8 mouse cellular contexts compared by ENCODE assay signal in genomic region chr9:108935991-108936390, GRCm38 (mm10). TPM values are rescaled to one million over a fixed set of nuclear protein-coding genes. Genes with fewer than 3 reads are reported as not detected.
A peak's percentile ranks its signal among the peaks of the same experiment; 100 is the strongest.
DNase-seq lines count a peak whose midpoint lies in the region; ATAC-seq and TF ChIP-seq lines count a peak whose summit lies in the region.

No protein-coding gene starts in this region.

- H3K4me2 ChIP-seq in forebrain, embryonic 14.5 days (ENCODE audit: low read length), result peak overlapping the region; percentile 37; the same call in 1 of the 2 replicates
- peak overlapping the region; percentile 37 for H3K4me2 ChIP-seq in limb, embryonic 14.5 days (replicated peaks; ENCODE audit: low read depth, low read length, severe bottlenecking)
- H3K4me2 ChIP-seq in neural tube, embryonic 13.5 days, result peak overlapping the region; percentile 32; the same call in 1 of the 2 replicates

- H3K27ac ChIP-seq in layer of hippocampus, adult 2 months, result peak overlapping the region; percentile 96; the same call in 1 of the 2 replicates
- no peak overlapping the region for H3K27ac ChIP-seq in forebrain, embryonic 14.5 days (ENCODE audit: low read depth, low read length)
- no peak overlapping the region for H3K27ac ChIP-seq in limb, embryonic 14.5 days (replicated peaks; ENCODE audit: low read depth, low read length)
- no peak overlapping the region for H3K27ac ChIP-seq in neural tube, embryonic 13.5 days (replicated peaks)

- no peak overlapping the region for H3K9ac ChIP-seq in forebrain, embryonic 14.5 days (ENCODE audit: low read length)
- H3K9ac ChIP-seq in limb, embryonic 14.5 days (ENCODE audit: low read depth, low read length, severe bottlenecking), result no peak overlapping the region
- no peak overlapping the region for H3K9ac ChIP-seq in neural tube, embryonic 13.5 days

- ATAC-seq in forebrain, embryonic 14.5 days, result peak; percentile 21; the same call in 1 of the 2 replicates
- no peak for ATAC-seq in limb, embryonic 14.5 days (ENCODE audit: low FRiP score, low read depth)
- ATAC-seq in neural tube, embryonic 13.5 days (ENCODE audit: low read depth), result 0 out of 2 replicates have a peak, but pooled peaks have one; percentile 4

- no peak for DNase-seq in layer of hippocampus, adult 2 months (ENCODE audit: low spot score in 2 of 2)
- DNase-seq in layer of hippocampus, postnatal 25 days (ENCODE audit: extremely low spot score in 1 of 2, low spot score in 1 of 2), result no peak
- no peak for DNase-seq in forebrain, embryonic 14.5 days (ENCODE audit: low spot score)
- no peak for DNase-seq in limb, embryonic 14.5 days (ENCODE audit: low spot score)
- DNase-seq in T-cell, adult 2 months (ENCODE audit: low spot score), result no peak
- no peak for DNase-seq in cerebellum, postnatal 25 days
- no peak for DNase-seq in kidney, postnatal 36 days

- WGBS in forebrain, embryonic 14.5 days, result 16% methylated on average over 3 of the region's 3 CpGs
- 15% methylated on average over 3 of the region's 3 CpGs for WGBS in limb, embryonic 14.5 days
- 20% methylated on average over 3 of the region's 3 CpGs for WGBS in neural tube, embryonic 13.5 days

- peaks cover 28% of the 10 kb centered on the region for H3K36me3 ChIP-seq in forebrain, embryonic 14.5 days (ENCODE audit: control insufficient read depth, insufficient read depth, low read length)
- peaks cover 28% of the 10 kb centered on the region for H3K36me3 ChIP-seq in limb, embryonic 14.5 days (ENCODE audit: control insufficient read depth, insufficient read depth, low read length)
- peaks cover 29% of the 10 kb centered on the region for H3K36me3 ChIP-seq in neural tube, embryonic 13.5 days

- no peak for TF ChIP-seq CTCF in layer of hippocampus, adult 2 months (conservative IDR thresholded peaks at IDR 0.05)

- no peaks in the 10 kb centered on the region for H3K9me3 ChIP-seq in forebrain, embryonic 14.5 days (replicated peaks; ENCODE audit: control insufficient read depth, low read length)
- H3K9me3 ChIP-seq in limb, embryonic 14.5 days (ENCODE audit: control insufficient read depth, low read length), result no peaks in the 10 kb centered on the region
- H3K9me3 ChIP-seq in neural tube, embryonic 13.5 days, result no peaks in the 10 kb centered on the region

- no peak for TF ChIP-seq POLR2A in limb, embryonic 14.5 days (IDR thresholded peaks at IDR 0.05; ENCODE audit: borderline replicate concordance, extremely low read depth, insufficient read depth, insufficient read length)

- H3K27me3 ChIP-seq in forebrain, embryonic 14.5 days (replicated peaks; ENCODE audit: control insufficient read depth, insufficient read depth, low read length), result no peaks in the 10 kb centered on the region
- no peaks in the 10 kb centered on the region for H3K27me3 ChIP-seq in limb, embryonic 14.5 days (ENCODE audit: control insufficient read depth, insufficient read depth, low read length)
- no peaks in the 10 kb centered on the region for H3K27me3 ChIP-seq in neural tube, embryonic 13.5 days

- peaks cover 5% of the 10 kb centered on the region for H3K4me1 ChIP-seq in forebrain, embryonic 14.5 days (ENCODE audit: control insufficient read depth, insufficient read depth, low read length)
- H3K4me1 ChIP-seq in limb, embryonic 14.5 days (ENCODE audit: control insufficient read depth, insufficient read depth, low read length), result peaks cover 5% of the 10 kb centered on the region; the same call in 1 of the 2 replicates
- H3K4me1 ChIP-seq in neural tube, embryonic 13.5 days (replicated peaks), result peaks cover 11% of the 10 kb centered on the region

- H3K4me3 ChIP-seq in layer of hippocampus, adult 2 months, result no peak overlapping the region
- peak overlapping the region; percentile 74; the same call in 1 of the 2 replicates for H3K4me3 ChIP-seq in forebrain, embryonic 14.5 days (ENCODE audit: low read depth, low read length)
- H3K4me3 ChIP-seq in limb, embryonic 14.5 days (replicated peaks; ENCODE audit: low read length), result peak overlapping the region; percentile 95
- H3K4me3 ChIP-seq in neural tube, embryonic 13.5 days, result peak overlapping the region; percentile 90

RNA-seq across cellular contexts. Expression of gene Uqcrc1, which starts 0.4 kb away (rescaled TPM):
- 100 to 1,000 TPM; 337 to 364 TPM for total RNA-seq in layer of hippocampus, adult 2 months (2021)
- total RNA-seq in layer of hippocampus, postnatal 25 days (2021), result 100 to 1,000 TPM; 353 to 403 TPM
- polyA plus RNA-seq in forebrain, embryonic 14.5 days (2014; fragmentation: Nextera tagmentation; extraction: Ambion mirVana), result 453 TPM in 2 replicates
- polyA plus RNA-seq in limb, embryonic 14.5 days (2012; rRNA removed), result 347 and 412 TPM in 2 replicates
- 455 and 465 TPM in 2 replicates for polyA plus RNA-seq in limb, embryonic 14.5 days (2014; fragmentation: Nextera tagmentation; extraction: Ambion mirVana)
- 399 and 434 TPM in 2 replicates for polyA plus RNA-seq in neural tube, embryonic 13.5 days (2015; fragmentation: Nextera tagmentation; extraction: Ambion mirVana)

RNA-seq across cellular contexts. Expression of gene Col7a1, which starts 17.4 kb away (rescaled TPM):
- total RNA-seq in layer of hippocampus, adult 2 months (2021), result 1 to 10 TPM; 3.8 to 4.6 TPM
- total RNA-seq in layer of hippocampus, postnatal 25 days (2021), result 1 to 10 TPM; 2.0 to 3.0 TPM
- 1.1 and 1.2 TPM in 2 replicates for polyA plus RNA-seq in forebrain, embryonic 14.5 days (2014; fragmentation: Nextera tagmentation; extraction: Ambion mirVana)
- 44.6 and 49.9 TPM in 2 replicates for polyA plus RNA-seq in limb, embryonic 14.5 days (2012; rRNA removed)
- 17.5 and 25.9 TPM in 2 replicates for polyA plus RNA-seq in limb, embryonic 14.5 days (2014; fragmentation: Nextera tagmentation; extraction: Ambion mirVana)
- polyA plus RNA-seq in neural tube, embryonic 13.5 days (2015; fragmentation: Nextera tagmentation; extraction: Ambion mirVana), result 1.7 and 2.2 TPM in 2 replicates

RNA-seq across cellular contexts. Expression of gene Tmem89, which starts 21.6 kb away (rescaled TPM):
- total RNA-seq in layer of hippocampus, adult 2 months (2021), result under 1 TPM; 0.52 to 0.67 TPM
- total RNA-seq in layer of hippocampus, postnatal 25 days (2021), result under 1 TPM in 1 of 2 experiments, not detected in 1; 0.85 TPM
- not detected in 2 replicates for polyA plus RNA-seq in forebrain, embryonic 14.5 days (2014; fragmentation: Nextera tagmentation; extraction: Ambion mirVana)
- 0.24 and 0.44 TPM in 2 replicates for polyA plus RNA-seq in limb, embryonic 14.5 days (2012; rRNA removed)
- 0.22 TPM in 1 of 2 replicates, not detected in the other for polyA plus RNA-seq in limb, embryonic 14.5 days (2014; fragmentation: Nextera tagmentation; extraction: Ambion mirVana)
- polyA plus RNA-seq in neural tube, embryonic 13.5 days (2015; fragmentation: Nextera tagmentation; extraction: Ambion mirVana), result not detected in 2 replicates

RNA-seq across cellular contexts. Expression of gene Ucn2, which starts 49.8 kb away (rescaled TPM):
- not detected for total RNA-seq in layer of hippocampus, adult 2 months (2021)
- total RNA-seq in layer of hippocampus, postnatal 25 days (2021), result not detected
- polyA plus RNA-seq in forebrain, embryonic 14.5 days (2014; fragmentation: Nextera tagmentation; extraction: Ambion mirVana), result 0.15 and 0.25 TPM in 2 replicates
- 6.2 and 6.5 TPM in 2 replicates for polyA plus RNA-seq in limb, embryonic 14.5 days (2012; rRNA removed)
- polyA plus RNA-seq in limb, embryonic 14.5 days (2014; fragmentation: Nextera tagmentation; extraction: Ambion mirVana), result 1.0 and 1.5 TPM in 2 replicates
- polyA plus RNA-seq in neural tube, embryonic 13.5 days (2015; fragmentation: Nextera tagmentation; extraction: Ambion mirVana), result not detected in 2 replicates

RNA-seq across cellular contexts. Expression of gene Pfkfb4, which starts 55.6 kb away (rescaled TPM):
- 10 to 100 TPM; 10.9 to 11.8 TPM for total RNA-seq in layer of hippocampus, adult 2 months (2021)
- total RNA-seq in layer of hippocampus, postnatal 25 days (2021), result 10 to 100 TPM in 1 of 2 experiments, 1 to 10 TPM in 1; 10.0 to 10.9 TPM
- 16.0 and 20.8 TPM in 2 replicates for polyA plus RNA-seq in forebrain, embryonic 14.5 days (2014; fragmentation: Nextera tagmentation; extraction: Ambion mirVana)
- polyA plus RNA-seq in limb, embryonic 14.5 days (2012; rRNA removed), result 14.5 and 19.6 TPM in 2 replicates
- polyA plus RNA-seq in limb, embryonic 14.5 days (2014; fragmentation: Nextera tagmentation; extraction: Ambion mirVana), result 9.1 and 9.4 TPM in 2 replicates
- polyA plus RNA-seq in neural tube, embryonic 13.5 days (2015; fragmentation: Nextera tagmentation; extraction: Ambion mirVana), result 19.9 and 22.4 TPM in 2 replicates
